Mouse (Mus musculus) liver, adult 2 months (tissue): ENCODE measurements at regions not wholly inside any gene's neighbourhood (a gene's known extent, or its start where the extent isn't known, plus 50 kb on each side); places are given as distances from the start of the nearest gene placed in this dataset.
"Not testable (repeated sequence)": the region's sequence is repeated elsewhere in the genome, so short reads cannot be mapped to it uniquely, and the experiment has no call there.

ENCODE experiments used
- DNase-seq: peaks from one replicate; pipeline ENCODE4 v3.0.0-alpha.2; 2011; ENCODE audit warnings: low read depth, low spot score; ENCODE audit errors: extremely low read depth
- H3K27ac ChIP-seq: fragments of 200-500 bp; replicated peaks from 2 replicates; pipeline ENCODE4 v1.5.1; 2012; ENCODE audit warnings: low read depth, mild to moderate bottlenecking, control low read depth, inconsistent platforms, low read length; ENCODE audit not compliant: insufficient read depth
- H3K27me3 ChIP-seq: fragments of 200-500 bp; 2 replicates; pipeline ENCODE4 v1.6.1; 2012; ENCODE audit warnings: mild to moderate bottlenecking, moderate library complexity, low read length, inconsistent platforms; ENCODE audit not compliant: control insufficient read depth, insufficient read depth
- H3K36me3 ChIP-seq: fragments of 200-500 bp; 2 replicates; pipeline ENCODE4 v1.6.1; 2012; ENCODE audit warnings: low read length, inconsistent platforms; ENCODE audit not compliant: control insufficient read depth, insufficient read depth
- H3K4me1 ChIP-seq: fragments of 200-500 bp; 2 replicates; pipeline ENCODE4 v1.6.1; 2011; ENCODE audit warnings: low read length; ENCODE audit not compliant: control insufficient read depth, insufficient read depth
- H3K4me3 ChIP-seq: fragments of 200-500 bp; 2 replicates; pipeline ENCODE4 v1.5.1; 2011; ENCODE audit warnings: low read depth, mild to moderate bottlenecking, control low read depth, low read length, moderate library complexity; ENCODE audit not compliant: insufficient read depth
- H3K79me2 ChIP-seq: fragments of 200-500 bp; 2 replicates; pipeline ENCODE4 v1.6.1; 2012; ENCODE audit warnings: inconsistent platforms, mild to moderate bottlenecking, low read length, moderate library complexity; ENCODE audit not compliant: control insufficient read depth, insufficient read depth
- H3K9ac ChIP-seq: fragments of 200-500 bp; 2 replicates; pipeline ENCODE4 v1.6.1; 2012; ENCODE audit warnings: low read depth, mild to moderate bottlenecking, control low read depth, inconsistent platforms, low read length
- CTCF ChIP-seq: fragments of 200-500 bp; IDR thresholded peaks from 2 replicates; pipeline ENCODE4 v1.5.1; 2011; ENCODE audit warnings: low read depth, low read length, control low read depth
- POLR2A ChIP-seq: fragments of 200-500 bp; IDR thresholded peaks from 2 replicates; pipeline ENCODE4 v1.6.1; 2011; ENCODE audit warnings: low read length, control low read depth; ENCODE audit not compliant: insufficient read depth; ENCODE audit errors: extremely low read depth
- WGBS: fragments of 180-500 bp; shearing (Covaris S2); methylation state at CpG from one replicate; pipeline ENCODE4 v1.1.7; 2018; 5-methylcytosine and 5-hydroxymethylcytosine counted together

DNA sequence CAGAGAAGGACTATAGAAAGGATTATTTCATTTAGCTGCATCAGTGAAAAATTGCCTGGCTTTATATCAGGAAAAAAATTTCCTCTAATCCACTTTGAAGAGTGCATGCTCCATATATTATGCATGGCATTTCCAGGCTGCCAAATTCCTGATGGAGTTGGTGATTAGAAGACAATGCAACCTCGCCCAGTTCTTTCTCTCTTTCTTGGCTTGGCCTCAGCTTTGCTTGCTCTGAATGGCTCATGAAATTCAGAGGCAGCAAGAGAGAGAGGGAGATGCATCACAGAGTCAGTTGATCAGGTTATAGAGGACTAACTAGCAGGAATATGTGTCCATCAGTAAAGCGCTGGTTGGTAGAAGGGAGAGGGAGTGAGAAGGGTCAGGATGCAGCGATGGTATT lies 335.6 kb upstream of the Igfbp7 start:
- no peak for DNase-seq
- H3K4me1 ChIP-seq, result no peaks in the 10 kb centered on the region
- 81% methylated on average over 3 of the region's 3 CpGs for WGBS

DNA sequence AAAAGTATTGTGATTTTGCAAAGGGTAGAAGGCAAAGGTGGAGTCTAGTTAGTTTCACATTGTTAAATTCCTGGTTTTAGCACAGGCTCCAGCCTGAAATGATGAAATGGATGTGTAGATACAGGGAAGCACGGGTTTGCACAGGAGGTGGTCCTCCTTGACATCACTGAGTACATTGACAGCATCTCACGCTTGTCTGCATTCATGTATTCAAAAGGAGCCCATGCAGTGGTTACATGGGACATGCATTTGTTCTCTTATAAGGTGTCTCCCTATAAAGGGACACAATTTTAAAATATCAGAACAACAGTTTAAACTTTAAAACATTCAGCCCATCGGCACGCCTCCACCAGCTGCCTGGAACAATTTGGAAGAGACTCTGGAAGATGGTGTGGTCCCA lies 322.4 kb upstream of the Igfbp7 start:
- 74% methylated on average over 4 of the region's 4 CpGs for WGBS
- H3K27ac ChIP-seq, H3K27me3 ChIP-seq, H3K9ac ChIP-seq, H3K79me2 ChIP-seq, H3K4me1 ChIP-seq, DNase-seq, H3K36me3 ChIP-seq, H3K4me3 ChIP-seq: not testable (repeated sequence)

More for the DNA sequence above, 335.6 kb upstream of the Igfbp7 start:
- Histone ChIP-seq H3K27me3 (no peaks in the 10 kb centered on the region), H3K27ac (no peak overlapping the region), H3K4me3 (no peak overlapping the region), H3K79me2 (no peaks in the 10 kb centered on the region), H3K9ac (no peak overlapping the region), H3K36me3 (no peaks in the 10 kb centered on the region)
- no peak for TF ChIP-seq CTCF
- no peak for TF ChIP-seq POLR2A

DNA sequence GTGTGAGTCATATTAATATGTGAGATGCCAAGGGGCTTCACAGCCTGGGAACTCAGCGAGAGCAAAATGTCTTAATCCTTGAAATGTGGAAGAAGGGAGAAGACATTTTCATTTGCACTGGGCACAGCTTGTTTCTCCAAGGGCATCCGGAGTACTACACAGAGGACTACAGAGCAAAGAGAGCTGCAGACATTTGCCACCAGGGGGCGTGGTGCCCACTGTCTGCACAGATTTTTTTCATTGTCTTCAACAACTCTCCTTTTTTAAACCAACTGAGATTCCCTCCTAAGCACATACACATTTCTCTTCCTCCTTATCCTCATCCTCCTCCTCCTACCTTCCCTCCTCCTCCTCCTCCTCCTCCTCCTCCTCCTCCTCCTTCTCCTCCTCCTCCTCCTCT lies 273.8 kb upstream of the Igfbp7 start:
- DNase-seq, result no peak
- no peak for TF ChIP-seq POLR2A
- TF ChIP-seq CTCF, result peak; percentile 19; the same call in 1 of the 2 replicates
- Histone ChIP-seq H3K4me1 (no peaks in the 10 kb centered on the region), H3K27ac (no peak overlapping the region), H3K27me3 (no peaks in the 10 kb centered on the region), H3K36me3 (no peaks in the 10 kb centered on the region), H3K4me3 (no peak overlapping the region), H3K9ac (no peak overlapping the region), H3K79me2 (no peaks in the 10 kb centered on the region)
- WGBS, result 72% methylated on average over 3 of the region's 3 CpGs

DNA sequence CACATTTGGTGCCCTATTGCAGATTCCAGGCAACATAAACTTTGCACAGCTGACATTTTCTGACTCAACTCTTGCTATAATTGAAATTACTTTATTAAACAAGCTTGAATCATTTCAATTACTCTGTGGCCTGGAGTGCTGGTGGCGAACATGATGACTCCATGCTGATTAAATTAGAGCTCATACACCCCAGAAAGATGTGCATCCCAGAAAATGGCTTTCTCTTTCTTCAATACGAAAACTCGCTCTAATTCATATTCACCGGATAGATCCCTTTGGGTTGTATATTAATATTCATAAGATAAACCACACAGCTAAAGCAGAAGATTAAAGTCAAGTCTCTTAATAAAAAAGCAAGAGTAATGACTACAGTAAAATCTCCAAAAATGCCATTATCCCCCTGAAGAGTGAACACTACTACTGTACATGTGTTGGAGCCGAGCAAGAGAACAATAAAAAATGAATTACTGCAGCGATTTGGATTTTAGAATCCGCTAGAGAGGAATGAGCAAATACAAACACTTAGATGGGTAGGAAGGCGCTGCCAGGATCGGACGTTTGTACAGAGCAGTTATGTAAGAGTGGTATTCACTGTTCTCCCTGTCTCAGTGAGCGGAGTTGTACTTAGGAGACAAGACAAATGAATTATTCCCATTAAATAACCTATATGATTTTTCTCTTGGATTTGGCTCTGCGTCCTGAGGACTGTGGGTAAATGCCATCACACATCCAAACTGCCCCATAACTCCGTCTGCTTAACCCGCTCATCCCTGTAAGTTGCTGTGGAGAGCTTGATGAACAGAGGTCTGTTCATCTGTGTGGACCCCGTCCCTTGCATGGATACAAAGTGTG lies 264.5 kb upstream of the Igfbp7 start:
- WGBS, result 81% methylated on average over 15 of the region's 15 CpGs
- no peak overlapping the region for H3K9ac ChIP-seq

DNA sequence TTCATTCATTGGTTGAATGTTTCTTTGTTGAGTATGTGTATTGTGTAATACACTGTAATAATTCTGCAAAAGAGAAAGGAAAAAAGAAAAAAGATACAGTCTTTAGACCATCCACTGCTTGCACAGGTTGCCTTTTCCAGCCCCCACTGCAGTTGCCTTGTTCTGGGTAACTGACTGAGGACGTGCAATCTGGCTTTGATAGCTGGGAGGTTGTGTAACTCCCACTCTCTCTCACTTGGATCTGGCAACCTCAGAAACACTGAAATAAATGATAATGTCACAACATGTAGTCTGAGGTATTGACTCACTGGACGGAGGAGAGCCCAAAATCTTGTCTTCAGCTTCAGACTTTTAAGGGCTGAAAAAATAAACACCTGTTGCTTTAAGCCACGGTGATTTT lies 255.3 kb upstream of the Igfbp7 start:
- H3K9ac ChIP-seq, result no peak overlapping the region
- no peak overlapping the region for H3K27ac ChIP-seq
- TF ChIP-seq CTCF (no peak), POLR2A (no peak)
- 62% methylated on average over 3 of the region's 3 CpGs for WGBS
- no peaks in the 10 kb centered on the region for H3K79me2 ChIP-seq
- no peaks in the 10 kb centered on the region for H3K4me1 ChIP-seq
- H3K4me3 ChIP-seq, result no peak overlapping the region
- peak; percentile 18 for DNase-seq
- H3K36me3 ChIP-seq, result no peaks in the 10 kb centered on the region
- H3K27me3 ChIP-seq, result no peaks in the 10 kb centered on the region

More for the DNA sequence above, 264.5 kb upstream of the Igfbp7 start:
- H3K4me1 ChIP-seq, result no peaks in the 10 kb centered on the region
- no peak overlapping the region for H3K4me3 ChIP-seq
- no peaks in the 10 kb centered on the region for H3K36me3 ChIP-seq
- no peaks in the 10 kb centered on the region for H3K27me3 ChIP-seq
- no peak overlapping the region for H3K27ac ChIP-seq
- DNase-seq, result no peak
- TF ChIP-seq POLR2A (no peak), CTCF (no peak)
- H3K79me2 ChIP-seq, result no peaks in the 10 kb centered on the region

DNA sequence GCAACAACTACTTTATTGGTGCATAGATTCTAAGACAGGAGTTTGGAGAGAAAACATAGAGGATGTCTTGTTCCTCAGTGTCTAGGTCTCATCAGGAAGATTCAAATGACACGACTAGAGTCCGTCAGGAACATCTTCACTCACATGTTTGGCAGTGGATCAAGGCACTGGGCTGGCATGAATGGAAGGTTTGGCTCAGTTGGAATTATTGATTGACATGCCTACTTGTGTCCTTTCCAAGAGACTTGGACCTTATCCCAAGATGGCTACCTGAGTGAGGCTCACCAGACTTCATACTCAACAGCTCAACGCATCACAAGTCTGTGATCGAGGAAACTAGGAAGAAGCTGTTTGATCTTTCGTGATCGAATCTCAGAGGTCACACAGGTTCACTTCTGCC lies 251.2 kb upstream of the Igfbp7 start:
- Histone ChIP-seq H3K9ac (no peak overlapping the region), H3K27ac (no peak overlapping the region), H3K36me3 (no peaks in the 10 kb centered on the region), H3K4me3 (no peak overlapping the region), H3K4me1 (no peaks in the 10 kb centered on the region), H3K27me3 (no peaks in the 10 kb centered on the region), H3K79me2 (no peaks in the 10 kb centered on the region)
- no peak for TF ChIP-seq POLR2A
- TF ChIP-seq CTCF, result no peak
- WGBS, result 62% methylated on average over 6 of the region's 6 CpGs
- peak; percentile 77 for DNase-seq
